Mouse (Mus musculus): ENCODE measurements around the gene Gm45062. TPM values are rescaled to one million over a fixed set of nuclear protein-coding genes. Genes with fewer than 3 reads are reported as not detected.
A peak's percentile ranks its signal among the peaks of the same experiment; 100 is the strongest.

The Gm45062 gene
- polyA plus RNA-seq (2016; fragmentation: Nextera tagmentation; extraction: Ambion mirVana), result 9.8 and 16.2 TPM in 2 replicates

DNA sequence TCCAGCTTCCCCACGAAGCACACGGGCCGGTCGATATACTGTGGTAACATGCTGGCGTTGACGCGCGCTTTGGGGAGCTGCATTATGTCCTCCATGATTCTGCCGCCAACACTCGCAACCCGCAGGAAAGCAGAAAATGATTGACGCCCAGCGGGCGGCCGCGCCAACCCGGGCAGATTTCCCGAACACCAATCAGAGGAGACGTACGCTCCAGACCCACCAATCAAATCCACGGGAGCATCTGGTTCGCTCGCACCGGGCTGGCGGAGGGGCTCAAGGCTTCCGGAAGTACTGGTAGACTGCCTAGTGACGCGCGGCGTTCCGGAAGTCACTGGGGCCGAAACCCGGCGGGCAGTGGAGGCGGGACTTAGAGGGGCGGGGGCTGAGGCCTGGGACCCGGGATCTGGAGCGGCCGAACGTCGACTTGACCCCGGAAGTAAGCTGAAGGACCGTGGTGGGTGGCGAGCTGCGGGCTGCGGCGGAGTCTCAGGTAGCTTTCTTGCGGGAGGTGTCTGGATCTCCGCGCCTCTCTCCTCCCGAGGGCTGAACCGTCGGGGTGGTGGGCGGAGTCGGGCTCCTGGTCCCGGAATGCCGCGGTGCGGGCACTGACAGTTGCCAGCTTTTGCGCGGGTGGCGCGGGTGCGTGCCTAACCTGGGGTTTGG lies at the start of gene Gm45062, which contains the start of the genes Rpa3 and Umad1:
Gene Gm45062, plus strand, starts transcription at position 447 of the 663 bp plus-strand sequence.
Gene Rpa3, minus strand, starts transcription at position 170 of the 663 bp plus-strand sequence.
Gene Umad1, plus strand, starts transcription at position 285 of the 663 bp plus-strand sequence.
- DNase-seq (ENCODE audit: low spot score), result peak; percentile 97
- Histone ChIP-seq H3K4me3 (peak within 1 kb of the TSS; percentile 66), H3K27ac (peak within 1 kb of the TSS; percentile 86), H3K9me3 (replicated peaks) (no peaks in the 10 kb centered on the region), H3K36me3 (peaks cover 22% of the 10 kb centered on the region), H3K27me3 (ENCODE audit: low read depth, poor library complexity, severe bottlenecking) (no peaks in the 10 kb centered on the region), H3K4me1 (peaks cover 13% of the 10 kb centered on the region)
- under 1% methylated on average over 64 of the region's 64 CpGs for WGBS

GRCm38 (mm10) chr6:8209866-8210186 lies 49.4 kb upstream of the Gm45062 start:
- WGBS, result 13% methylated on average over 10 of the region's 10 CpGs
- no peaks in the 10 kb centered on the region for H3K27me3 ChIP-seq (ENCODE audit: low read depth, poor library complexity, severe bottlenecking)
- peaks cover 12% of the 10 kb centered on the region for H3K4me1 ChIP-seq
- peak overlapping the region; percentile 98 for H3K27ac ChIP-seq
- H3K9me3 ChIP-seq (replicated peaks), result no peaks in the 10 kb centered on the region
- peak overlapping the region; percentile 86 for H3K4me3 ChIP-seq
- H3K36me3 ChIP-seq, result peaks cover 25% of the 10 kb centered on the region
- DNase-seq (ENCODE audit: low spot score), result no peak

GRCm38 (mm10) chr6:8210661-8211060 lies 48.6 kb upstream of the Gm45062 start:
- H3K9me3 ChIP-seq (replicated peaks), result no peaks in the 10 kb centered on the region
- peak overlapping the region; percentile 86; the same call in 1 of the 2 replicates for H3K4me3 ChIP-seq
- no peak for DNase-seq (ENCODE audit: low spot score)
- H3K36me3 ChIP-seq, result peaks cover 33% of the 10 kb centered on the region
- no peak overlapping the region for H3K27ac ChIP-seq
- no peaks in the 10 kb centered on the region for H3K27me3 ChIP-seq (ENCODE audit: low read depth, poor library complexity, severe bottlenecking)
- peaks cover 12% of the 10 kb centered on the region for H3K4me1 ChIP-seq
- WGBS, result 95% methylated on average over 3 of the region's 3 CpGs

DNA sequence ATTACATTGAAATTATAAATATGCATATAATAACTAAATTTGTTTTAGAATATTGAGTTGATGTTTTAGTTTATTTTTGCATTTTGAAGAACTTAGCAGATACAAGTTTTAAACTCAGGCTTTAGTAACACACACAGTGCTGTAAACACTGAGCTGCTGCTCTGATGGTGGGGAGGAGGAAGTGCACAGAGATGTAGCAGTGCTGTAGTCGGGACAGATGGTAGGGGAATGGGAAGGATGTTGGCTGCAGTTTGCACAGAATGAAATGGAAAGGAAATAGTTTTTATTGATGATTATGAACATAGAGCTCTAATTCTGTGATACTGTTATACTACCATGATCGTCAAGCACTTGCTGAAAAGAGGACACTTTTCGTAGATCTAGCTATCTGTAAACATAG lies 32.2 kb upstream of the Gm45062 start:
- 88% methylated on average over 3 of the region's 3 CpGs for WGBS
- H3K27ac ChIP-seq, result no peak overlapping the region
- no peaks in the 10 kb centered on the region for H3K4me1 ChIP-seq
- H3K27me3 ChIP-seq (ENCODE audit: low read depth, poor library complexity, severe bottlenecking), result no peaks in the 10 kb centered on the region
- H3K9me3 ChIP-seq (replicated peaks), result no peaks in the 10 kb centered on the region
- no peak overlapping the region for H3K4me3 ChIP-seq
- no peak for DNase-seq (ENCODE audit: low spot score)
- peaks cover 47% of the 10 kb centered on the region for H3K36me3 ChIP-seq

GRCm38 (mm10) chr6:8228596-8228995 lies 30.7 kb upstream of the Gm45062 start:
- no peaks in the 10 kb centered on the region for H3K27me3 ChIP-seq (ENCODE audit: low read depth, poor library complexity, severe bottlenecking)
- H3K4me1 ChIP-seq, result no peaks in the 10 kb centered on the region
- no peak overlapping the region for H3K4me3 ChIP-seq
- no peak overlapping the region for H3K27ac ChIP-seq
- peaks cover 58% of the 10 kb centered on the region for H3K36me3 ChIP-seq
- DNase-seq (ENCODE audit: low spot score), result no peak
- H3K9me3 ChIP-seq (replicated peaks), result no peaks in the 10 kb centered on the region
- WGBS, result 93% methylated on average over 3 of the region's 3 CpGs

- H3K27me3 ChIP-seq (ENCODE audit: low read depth, poor library complexity, severe bottlenecking), result no peaks in the 10 kb centered on the region
- H3K4me3 ChIP-seq, result peak overlapping the region; percentile 66
- H3K9me3 ChIP-seq (replicated peaks), result no peaks in the 10 kb centered on the region
- peak overlapping the region; percentile 86 for H3K27ac ChIP-seq
- WGBS, result 13% methylated on average over 6 of the region's 6 CpGs
- peaks cover 13% of the 10 kb centered on the region for H3K4me1 ChIP-seq
- peaks cover 29% of the 10 kb centered on the region for H3K36me3 ChIP-seq
- DNase-seq (ENCODE audit: low spot score), result no peak
These were observed 934 bp upstream of the Gm45062 start for GRCm38 (mm10) chr6:8258316-8258715.

GRCm38 (mm10) chr6:8259667-8260044 lies 406 bp downstream of the Gm45062 start:
- no peak for DNase-seq (ENCODE audit: low spot score)
- Histone ChIP-seq H3K4me3 (peak overlapping the region; percentile 66), H3K27me3 (ENCODE audit: low read depth, poor library complexity, severe bottlenecking) (no peaks in the 10 kb centered on the region), H3K27ac (peak overlapping the region; percentile 86), H3K9me3 (replicated peaks) (no peaks in the 10 kb centered on the region), H3K4me1 (peaks cover 13% of the 10 kb centered on the region), H3K36me3 (peaks cover 17% of the 10 kb centered on the region)
- 0% methylated on average over 8 of the region's 8 CpGs for WGBS

GRCm38 (mm10) chr6:8271047-8271446 lies 11.8 kb downstream of the Gm45062 start:
- no peaks in the 10 kb centered on the region for H3K4me1 ChIP-seq
- no peaks in the 10 kb centered on the region for H3K27me3 ChIP-seq (ENCODE audit: low read depth, poor library complexity, severe bottlenecking)
- no peak overlapping the region for H3K27ac ChIP-seq
- H3K9me3 ChIP-seq (replicated peaks), result no peaks in the 10 kb centered on the region
- H3K36me3 ChIP-seq, result 0 out of 2 replicates have a peak, but pooled peaks cover 5% of the 10 kb centered on the region
- H3K4me3 ChIP-seq, result no peak overlapping the region
- 96% methylated on average over 3 of the region's 3 CpGs for WGBS
- no peak for DNase-seq (ENCODE audit: low spot score)

- H3K27me3 ChIP-seq (ENCODE audit: low read depth, poor library complexity, severe bottlenecking), result no peaks in the 10 kb centered on the region
- H3K4me3 ChIP-seq, result no peak overlapping the region
- no peak overlapping the region for H3K27ac ChIP-seq
- no peaks in the 10 kb centered on the region for H3K4me1 ChIP-seq
- whole genome bisulfite sequencing, result 33% methylated on average over 6 of the region's 6 CpGs
- DNase-seq (ENCODE audit: low spot score), result peak; percentile 59
- H3K36me3 ChIP-seq, result 0 out of 2 replicates have a peak, but pooled peaks cover 5% of the 10 kb centered on the region
- no peaks in the 10 kb centered on the region for H3K9me3 ChIP-seq (replicated peaks)
These were observed 15.3 kb downstream of the Gm45062 start for GRCm38 (mm10) chr6:8274387-8275054.

- Histone ChIP-seq H3K27me3 (ENCODE audit: low read depth, poor library complexity, severe bottlenecking) (no peaks in the 10 kb centered on the region), H3K4me3 (no peak overlapping the region), H3K9me3 (replicated peaks) (no peaks in the 10 kb centered on the region), H3K4me1 (no peaks in the 10 kb centered on the region), H3K27ac (no peak overlapping the region), H3K36me3 (0 out of 2 replicates have a peak, but pooled peaks cover 5% of the 10 kb centered on the region)
- no peak for DNase-seq (ENCODE audit: low spot score)
- 3% methylated on average over 1 of the region's 1 CpGs for WGBS
These were observed 15.8 kb downstream of the Gm45062 start for GRCm38 (mm10) chr6:8275098-8275497.

GRCm38 (mm10) chr6:8276431-8276830 lies 17.2 kb downstream of the Gm45062 start:
- Histone ChIP-seq H3K4me3 (no peak overlapping the region), H3K27me3 (ENCODE audit: low read depth, poor library complexity, severe bottlenecking) (no peaks in the 10 kb centered on the region), H3K4me1 (no peaks in the 10 kb centered on the region), H3K9me3 (replicated peaks) (no peaks in the 10 kb centered on the region), H3K27ac (no peak overlapping the region), H3K36me3 (0 out of 2 replicates have a peak, but pooled peaks cover 3% of the 10 kb centered on the region)
- no peak for DNase-seq (ENCODE audit: low spot score)
- 78% methylated on average over 4 of the region's 4 CpGs for WGBS

GRCm38 (mm10) chr6:8278426-8279002 lies 19.3 kb downstream of the Gm45062 start:
- H3K27ac ChIP-seq, result no peak overlapping the region
- H3K4me3 ChIP-seq, result no peak overlapping the region
- no peaks in the 10 kb centered on the region for H3K9me3 ChIP-seq (replicated peaks)
- WGBS, result 74% methylated on average over 5 of the region's 5 CpGs
- peak; percentile 37 for DNase-seq (ENCODE audit: low spot score)
- no peaks in the 10 kb centered on the region for H3K4me1 ChIP-seq
- H3K27me3 ChIP-seq (ENCODE audit: low read depth, poor library complexity, severe bottlenecking), result no peaks in the 10 kb centered on the region
- no peaks in the 10 kb centered on the region for H3K36me3 ChIP-seq

GRCm38 (mm10) chr6:8283255-8283654 lies 24.0 kb downstream of the Gm45062 start:
- no peak for DNase-seq (ENCODE audit: low spot score)
- no peak overlapping the region for H3K4me3 ChIP-seq
- H3K27ac ChIP-seq, result no peak overlapping the region
- H3K9me3 ChIP-seq (replicated peaks), result no peaks in the 10 kb centered on the region
- no peaks in the 10 kb centered on the region for H3K27me3 ChIP-seq (ENCODE audit: low read depth, poor library complexity, severe bottlenecking)
- 92% methylated on average over 4 of the region's 4 CpGs for WGBS
- no peaks in the 10 kb centered on the region for H3K36me3 ChIP-seq
- H3K4me1 ChIP-seq, result no peaks in the 10 kb centered on the region
